Mouse (Mus musculus) E14TG2a.4 (cell line): ENCODE measurements at regions not wholly inside any gene's neighbourhood (a gene's known extent, or its start where the extent isn't known, plus 50 kb on each side); places are given as distances from the start of the nearest gene placed in this dataset.
"Not testable (repeated sequence)": the region's sequence is repeated elsewhere in the genome, so short reads cannot be mapped to it uniquely, and the experiment has no call there.

ENCODE experiments used
- H3K27me3 ChIP-seq: 2 replicates; pipeline ENCODE4 v1.6.1; 2014; ENCODE audit warnings: low read length, control low read depth; ENCODE audit not compliant: insufficient read depth
- H3K36me3 ChIP-seq: 2 replicates; pipeline ENCODE4 v1.6.1; 2014; ENCODE audit warnings: low read length, control low read depth; ENCODE audit not compliant: insufficient read depth
- H3K4me1 ChIP-seq: replicated peaks from 2 replicates; pipeline ENCODE4 v1.6.1; 2014; ENCODE audit warnings: low read depth, low read length, control low read depth
- H3K4me3 ChIP-seq: replicated peaks from 2 replicates; pipeline ENCODE4 v1.5.1; 2014; ENCODE audit warnings: mild to moderate bottlenecking, low read length
- H3K9me3 ChIP-seq: 2 replicates; pipeline ENCODE4 v1.6.1; 2014; ENCODE audit warnings: low read length, control low read depth
- CTCF ChIP-seq: conservative IDR thresholded peaks from 2 replicates; pipeline ENCODE4 v1.5.1; 2014; ENCODE audit warnings: low read length
- NANOG ChIP-seq: IDR thresholded peaks from 2 replicates; pipeline ENCODE4 v1.6.1; 2014; ENCODE audit warnings: borderline replicate concordance, low read length, mixed read lengths
- POU5F1 ChIP-seq: IDR thresholded peaks from 2 replicates; pipeline ENCODE4 v1.6.1; 2014; ENCODE audit warnings: low read length, borderline replicate concordance

- peaks cover 14% of the 10 kb centered on the region for H3K9me3 ChIP-seq
- H3K4me3 ChIP-seq, H3K4me1 ChIP-seq, H3K27me3 ChIP-seq, H3K36me3 ChIP-seq: not testable (repeated sequence)
These were observed 337.6 kb downstream of the Ube2dnl2 start for GRCm38 (mm10) chrX:115245011-115245410.

- H3K4me1 ChIP-seq = no peaks in the 10 kb centered on the region
- H3K4me3 ChIP-seq = peak overlapping the region; percentile 57
- no peaks in the 10 kb centered on the region for H3K27me3 ChIP-seq
- H3K9me3 ChIP-seq = peaks cover 4% of the 10 kb centered on the region; the same call in 1 of the 2 replicates
- TF ChIP-seq CTCF (no peak), NANOG (no peak), POU5F1 (no peak)
- no peaks in the 10 kb centered on the region for H3K36me3 ChIP-seq
These were observed 348.8 kb downstream of the Ube2dnl2 start for GRCm38 (mm10) chrX:115256151-115256550.
